Mouse (Mus musculus) stomach, embryonic 16.5 days (tissue): ENCODE measurements around the gene Rpl13a. TPM values are rescaled to one million over a fixed set of nuclear protein-coding genes. Genes with fewer than 3 reads are reported as not detected.

Experiments used
- ATAC-seq: fragments of 200-750 bp; cut with Nextera tagmentation; 2 replicates; pipeline ENCODE4 v1.8.0; 2017; ENCODE audit warnings: moderate number of reproducible peaks, moderate TSS enrichment; ENCODE audit not compliant: insufficient read depth, low FRiP score
- H3K27ac ChIP-seq: fragments of 300-500 bp; sonication (generic); 2 replicates; pipeline ENCODE4 v1.5.1; 2014; ENCODE audit warnings: low read length
- H3K27me3 ChIP-seq: fragments of 300-500 bp; sonication (generic); 2 replicates; pipeline ENCODE4 v1.6.1; 2014; ENCODE audit warnings: low read length, control low read depth, mixed read lengths; ENCODE audit not compliant: control insufficient read depth, insufficient read depth
- H3K36me3 ChIP-seq: fragments of 300-500 bp; sonication (generic); 2 replicates; pipeline ENCODE4 v1.6.1; 2014; ENCODE audit warnings: low read length; ENCODE audit not compliant: control insufficient read depth, insufficient read depth
- H3K4me1 ChIP-seq: fragments of 300-500 bp; sonication (generic); 2 replicates; pipeline ENCODE4 v1.6.1; 2014; ENCODE audit warnings: low read length, control low read depth, mixed read lengths; ENCODE audit not compliant: control insufficient read depth, insufficient read depth
- H3K4me2 ChIP-seq: fragments of 300-500 bp; sonication (generic); 2 replicates; pipeline ENCODE4 v1.6.1; 2014; ENCODE audit warnings: low read depth, low read length, mixed read lengths
- H3K4me3 ChIP-seq: fragments of 300-500 bp; sonication (generic); replicated peaks from 2 replicates; pipeline ENCODE4 v1.5.1; 2014; ENCODE audit warnings: mild to moderate bottlenecking, low read length
- H3K9ac ChIP-seq: fragments of 300-500 bp; sonication (generic); 2 replicates; pipeline ENCODE4 v1.6.1; 2014; ENCODE audit warnings: low read length
- H3K9me3 ChIP-seq: fragments of 300-500 bp; sonication (generic); replicated peaks from 2 replicates; pipeline ENCODE4 v1.6.1; 2016; ENCODE audit warnings: low read length, control low read depth; ENCODE audit not compliant: control insufficient read depth
- WGBS: fragments of 180-500 bp; shearing (Covaris S2); extraction: QIAGEN DNeasy Blood & Tissue Kit; methylation state at CpG from one replicate; pipeline ENCODE4 v1.1.7; 2014; 5-methylcytosine and 5-hydroxymethylcytosine counted together
- polyA plus RNA-seq: library from polyadenylated mRNA; unstranded; fragments of >200 nt; fragmentation: Nextera tagmentation; extraction: Ambion mirVana; gene quantifications from 2 replicates; pipeline ENCODE4 v1.2.1, GENCODE M21; 2015

Gene Rpl13a
- polyA plus RNA-seq, 1 experiment from 2014 or later, result 1,332 TPM

GRCm38 (mm10) chr7:45167761-45168445 lies 39.3 kb upstream of the Rpl13a start:
- Histone ChIP-seq H3K9ac (no peak overlapping the region), H3K4me3 (no peak overlapping the region), H3K9me3 (peaks cover 19% of the 10 kb centered on the region), H3K4me1 (no peaks in the 10 kb centered on the region), H3K27me3 (peaks cover 75% of the 10 kb centered on the region), H3K27ac (no peak overlapping the region), H3K36me3 (no peaks in the 10 kb centered on the region), H3K4me2 (no peak overlapping the region)
- ATAC-seq, result no peak
- WGBS, result 4% methylated on average over 19 of the region's 19 CpGs

- Histone ChIP-seq H3K4me3 (no peak overlapping the region), H3K9me3 (peaks cover 19% of the 10 kb centered on the region), H3K4me2 (no peak overlapping the region), H3K27me3 (peaks cover 79% of the 10 kb centered on the region), H3K4me1 (peaks cover 3% of the 10 kb centered on the region; the same call in 1 of the 2 replicates), H3K27ac (no peak overlapping the region), H3K9ac (no peak overlapping the region), H3K36me3 (no peaks in the 10 kb centered on the region)
- WGBS, result 26% methylated on average over 9 of the region's 10 CpGs
- ATAC-seq, result no peak
Observed at GRCm38 (mm10) chr7:45166950-45167401, 38.4 kb upstream of the Rpl13a start.

GRCm38 (mm10) chr7:45165701-45166100 lies 37.1 kb upstream of the Rpl13a start:
- no peak overlapping the region for H3K9ac ChIP-seq
- no peak overlapping the region for H3K27ac ChIP-seq
- peaks cover 74% of the 10 kb centered on the region for H3K27me3 ChIP-seq
- 48% methylated on average over 11 of the region's 11 CpGs for WGBS
- no peak overlapping the region for H3K4me3 ChIP-seq
- ATAC-seq, result no peak
- peaks cover 3% of the 10 kb centered on the region; the same call in 1 of the 2 replicates for H3K4me1 ChIP-seq
- peaks cover 19% of the 10 kb centered on the region for H3K9me3 ChIP-seq
- no peak overlapping the region for H3K4me2 ChIP-seq
- H3K36me3 ChIP-seq, result no peaks in the 10 kb centered on the region

- Histone ChIP-seq H3K9ac (no peak overlapping the region), H3K9me3 (peaks cover 13% of the 10 kb centered on the region), H3K4me2 (no peak overlapping the region), H3K4me3 (no peak overlapping the region), H3K4me1 (peaks cover 3% of the 10 kb centered on the region; the same call in 1 of the 2 replicates), H3K27ac (no peak overlapping the region), H3K27me3 (peaks cover 68% of the 10 kb centered on the region), H3K36me3 (no peaks in the 10 kb centered on the region)
- 67% methylated on average over 5 of the region's 5 CpGs for WGBS
- no peak for ATAC-seq
Observed at GRCm38 (mm10) chr7:45164833-45165232, 36.3 kb upstream of the Rpl13a start.

GRCm38 (mm10) chr7:45163735-45164490 lies 35.4 kb upstream of the Rpl13a start, which contains the start of gene Slc17a7:
Gene Slc17a7, plus strand, starts transcription at chr7:45163949.
- no peak; the same call in 1 of the 2 replicates for ATAC-seq

GRCm38 (mm10) chr7:45162996-45163615 lies 34.5 kb upstream of the Rpl13a start:
- H3K4me1 ChIP-seq, result peaks cover 3% of the 10 kb centered on the region; the same call in 1 of the 2 replicates
- no peaks in the 10 kb centered on the region for H3K9me3 ChIP-seq
- no peak overlapping the region for H3K4me2 ChIP-seq
- ATAC-seq, result no peak
- no peak overlapping the region for H3K27ac ChIP-seq
- H3K9ac ChIP-seq, result no peak overlapping the region
- H3K36me3 ChIP-seq, result no peaks in the 10 kb centered on the region
- no peak overlapping the region; the same call in 1 of the 2 replicates for H3K4me3 ChIP-seq
- 76% methylated on average over 9 of the region's 9 CpGs for WGBS
- peaks cover 51% of the 10 kb centered on the region for H3K27me3 ChIP-seq

More at GRCm38 (mm10) chr7:45163735-45164490, 35.4 kb upstream of the Rpl13a start, which contains the start of gene Slc17a7:
- peak within 1 kb of the TSS; percentile 50 for H3K4me3 ChIP-seq
- peaks cover 59% of the 10 kb centered on the region for H3K27me3 ChIP-seq
- peaks cover 4% of the 10 kb centered on the region; the same call in 1 of the 2 replicates for H3K9me3 ChIP-seq
- 2% methylated on average over 40 of the region's 41 CpGs for WGBS
- peaks cover 3% of the 10 kb centered on the region; the same call in 1 of the 2 replicates for H3K4me1 ChIP-seq
- peak within 1 kb of the TSS; percentile 76 for H3K4me2 ChIP-seq
- no peaks in the 10 kb centered on the region for H3K36me3 ChIP-seq
- H3K27ac ChIP-seq, result no peak within 1 kb of the TSS
- H3K9ac ChIP-seq, result peak within 1 kb of the TSS; percentile 72

- Histone ChIP-seq H3K27me3 (peaks cover 46% of the 10 kb centered on the region), H3K9me3 (no peaks in the 10 kb centered on the region), H3K36me3 (no peaks in the 10 kb centered on the region), H3K4me1 (peaks cover 3% of the 10 kb centered on the region; the same call in 1 of the 2 replicates), H3K4me2 (peak overlapping the region; percentile 68), H3K27ac (no peak overlapping the region), H3K9ac (peak overlapping the region; percentile 57), H3K4me3 (peak overlapping the region; percentile 46)
- 24% methylated on average over 6 of the region's 6 CpGs for WGBS
- ATAC-seq, result no peak
Observed at GRCm38 (mm10) chr7:45162551-45162950, 34.0 kb upstream of the Rpl13a start.

- ATAC-seq, result peak; percentile 88
- Histone ChIP-seq H3K4me1 (peaks cover 3% of the 10 kb centered on the region; the same call in 1 of the 2 replicates), H3K9me3 (no peaks in the 10 kb centered on the region), H3K4me2 (peak overlapping the region; percentile 68), H3K4me3 (peak overlapping the region; percentile 46), H3K27ac (peak overlapping the region; percentile 23; the same call in 1 of the 2 replicates), H3K9ac (peak overlapping the region; percentile 57), H3K36me3 (no peaks in the 10 kb centered on the region), H3K27me3 (peaks cover 40% of the 10 kb centered on the region)
- WGBS, result 4% methylated on average over 35 of the region's 35 CpGs
Observed at GRCm38 (mm10) chr7:45161612-45162473, 33.3 kb upstream of the Rpl13a start.
